Mouse (Mus musculus) lung, postnatal 0 days (tissue): Measurements from ENCODE around the gene Slc22a23. TPM values are rescaled to one million over a fixed set of nuclear protein-coding genes. Genes with fewer than 3 reads are reported as not detected.

Experiments used
- ATAC-seq: fragments of 200-750 bp; cut with Nextera tagmentation; 2 replicates; pipeline ENCODE4 v1.8.0; 2017; ENCODE audit warnings: moderate library complexity
- DNase-seq: peaks from one replicate; pipeline ENCODE4 v3.0.0-alpha.2; 2016; ENCODE audit warnings: low spot score
- H3K27ac ChIP-seq: fragments of 300-500 bp; sonication (generic); 2 replicates; pipeline ENCODE4 v1.5.1; 2014; ENCODE audit warnings: antibody characterized with exemption, mild to moderate bottlenecking, low read length, mixed read lengths
- H3K27me3 ChIP-seq: fragments of 300-500 bp; sonication (generic); replicated peaks from 2 replicates; pipeline ENCODE4 v1.6.1; 2014; ENCODE audit warnings: low read length, mixed read lengths; ENCODE audit not compliant: insufficient read depth
- H3K36me3 ChIP-seq: fragments of 300-500 bp; sonication (generic); 2 replicates; pipeline ENCODE4 v1.6.1; 2014; ENCODE audit warnings: low read length, mixed read lengths; ENCODE audit not compliant: insufficient read depth
- H3K4me1 ChIP-seq: fragments of 300-500 bp; sonication (generic); 2 replicates; pipeline ENCODE4 v1.6.1; 2014; ENCODE audit warnings: antibody characterized with exemption, low read depth, low read length, mixed read lengths; ENCODE audit not compliant: insufficient read depth
- H3K4me2 ChIP-seq: fragments of 300-500 bp; sonication (generic); replicated peaks from 2 replicates; pipeline ENCODE4 v1.6.1; 2014; ENCODE audit warnings: low read depth, mild to moderate bottlenecking, low read length, moderate library complexity, mixed read lengths
- H3K4me3 ChIP-seq: fragments of 300-500 bp; sonication (generic); 2 replicates; pipeline ENCODE4 v1.5.1; 2014; ENCODE audit warnings: low read depth, low read length
- H3K9ac ChIP-seq: fragments of 300-500 bp; sonication (generic); replicated peaks from 2 replicates; pipeline ENCODE4 v1.6.1; 2014; ENCODE audit warnings: low read depth, mild to moderate bottlenecking
- H3K9me3 ChIP-seq: fragments of 300-500 bp; sonication (generic); 2 replicates; pipeline ENCODE4 v1.6.1; 2016; ENCODE audit warnings: low read length, mixed read lengths
- CTCF ChIP-seq: IDR thresholded peaks from 2 replicates; pipeline ENCODE4 v1.5.1; 2016; ENCODE audit warnings: antibody characterized with exemption, mild to moderate bottlenecking
- EP300 ChIP-seq: IDR thresholded peaks from 2 replicates; pipeline ENCODE4 v1.6.1; 2016; ENCODE audit warnings: antibody characterized with exemption, mild to moderate bottlenecking, control low read depth
- WGBS: fragments of 180-500 bp; shearing (Covaris S2); extraction: QIAGEN DNeasy Blood & Tissue Kit; methylation state at CpG from one replicate; pipeline ENCODE4 v1.1.7; 2014; 5-methylcytosine and 5-hydroxymethylcytosine counted together
- polyA plus RNA-seq: library from polyadenylated mRNA; unstranded; fragments of >200 nt; fragmentation: Nextera tagmentation; extraction: Ambion mirVana; gene quantifications from 2 replicates; pipeline ENCODE4 v1.2.1, GENCODE M21; 2015

Gene Slc22a23
- polyA plus RNA-seq, 1 experiment from 2014 or later, result 8.1 TPM

GRCm38 (mm10) chr13:34163304-34163975 lies 181.5 kb downstream of the Slc22a23 start:
- peak overlapping the region; percentile 69 for H3K4me2 ChIP-seq
- H3K4me3 ChIP-seq, result peak overlapping the region; percentile 74
- H3K27ac ChIP-seq, result peak overlapping the region; percentile 91
- H3K36me3 ChIP-seq, result no peaks in the 10 kb centered on the region
- DNase-seq, result no peak
- no peak; the same call in 1 of the 2 replicates for ATAC-seq
- peak overlapping the region; percentile 59; the same call in 1 of the 2 replicates for H3K9ac ChIP-seq
- 27% methylated on average over 12 of the region's 12 CpGs for WGBS
- H3K4me1 ChIP-seq, result peaks cover 9% of the 10 kb centered on the region; the same call in 1 of the 2 replicates
- no peaks in the 10 kb centered on the region for H3K27me3 ChIP-seq
- H3K9me3 ChIP-seq, result no peaks in the 10 kb centered on the region
- TF ChIP-seq EP300 (no peak), CTCF (no peak)

GRCm38 (mm10) chr13:34162491-34163303 lies 182.3 kb downstream of the Slc22a23 start, which contains the start of gene Psmg4:
TSS of gene Psmg4 (plus strand) at chr13:34162964.
- H3K27ac ChIP-seq, result peak within 1 kb of the TSS; percentile 91
- peak within 1 kb of the TSS; percentile 59 for H3K9ac ChIP-seq
- 5% methylated on average over 39 of the region's 44 CpGs for WGBS
- H3K4me1 ChIP-seq, result peaks cover 9% of the 10 kb centered on the region; the same call in 1 of the 2 replicates
- H3K27me3 ChIP-seq, result no peaks in the 10 kb centered on the region
- H3K4me3 ChIP-seq, result peak within 1 kb of the TSS; percentile 74
- no peaks in the 10 kb centered on the region for H3K36me3 ChIP-seq
- peak within 1 kb of the TSS; percentile 69 for H3K4me2 ChIP-seq
- no peaks in the 10 kb centered on the region for H3K9me3 ChIP-seq
- ATAC-seq (peak; percentile 98), DNase-seq (peak; percentile 95)
- TF ChIP-seq CTCF (no peak), EP300 (no peak)

- 89% methylated on average over 1 of the region's 1 CpGs for WGBS
- H3K4me3 ChIP-seq, result no peak overlapping the region
- no peak overlapping the region for H3K4me2 ChIP-seq
- no peaks in the 10 kb centered on the region for H3K36me3 ChIP-seq
- no peak overlapping the region for H3K27ac ChIP-seq
- DNase-seq, result no peak
- no peaks in the 10 kb centered on the region for H3K27me3 ChIP-seq
- ATAC-seq, result no peak
- H3K9ac ChIP-seq, result no peak overlapping the region
- TF ChIP-seq EP300 (no peak), CTCF (no peak)
- H3K9me3 ChIP-seq, result no peaks in the 10 kb centered on the region
- peaks cover 9% of the 10 kb centered on the region; the same call in 1 of the 2 replicates for H3K4me1 ChIP-seq
These were observed 185.1 kb downstream of the Slc22a23 start for GRCm38 (mm10) chr13:34159926-34160325.

GRCm38 (mm10) chr13:34157596-34158157 lies 187.3 kb downstream of the Slc22a23 start:
- H3K4me2 ChIP-seq, result no peak overlapping the region
- no peaks in the 10 kb centered on the region for H3K4me1 ChIP-seq
- no peak overlapping the region for H3K9ac ChIP-seq
- WGBS, result 84% methylated on average over 3 of the region's 3 CpGs
- H3K27ac ChIP-seq, result no peak overlapping the region
- H3K9me3 ChIP-seq, result no peaks in the 10 kb centered on the region
- ATAC-seq (no peak), DNase-seq (no peak)
- no peak overlapping the region for H3K4me3 ChIP-seq
- H3K36me3 ChIP-seq, result no peaks in the 10 kb centered on the region
- H3K27me3 ChIP-seq, result no peaks in the 10 kb centered on the region
- TF ChIP-seq CTCF, result peak; percentile 28; the same call in 1 of the 2 replicates
- TF ChIP-seq EP300, result no peak

DNA sequence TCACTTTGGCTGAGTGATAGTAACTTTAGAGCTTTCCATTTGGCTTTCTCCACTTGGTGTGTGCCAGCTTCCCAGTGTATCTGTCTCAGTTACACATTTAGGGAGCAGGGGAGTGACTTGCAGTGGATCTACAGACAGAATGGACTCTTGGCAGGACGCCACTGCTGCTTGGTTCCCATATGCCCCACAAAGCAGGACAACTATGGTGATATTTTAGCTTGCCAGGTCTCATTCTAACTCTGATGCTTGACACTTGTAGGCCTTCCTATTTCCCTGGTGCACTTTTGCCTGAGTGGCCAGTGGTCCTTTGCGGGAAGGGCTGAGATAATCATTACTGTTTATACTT lies 188.2 kb downstream of the Slc22a23 start:
- WGBS, result 67% methylated on average over 2 of the region's 2 CpGs
- Histone ChIP-seq H3K27ac (no peak overlapping the region), H3K9ac (no peak overlapping the region), H3K36me3 (no peaks in the 10 kb centered on the region), H3K9me3 (no peaks in the 10 kb centered on the region), H3K4me3 (no peak overlapping the region), H3K4me2 (no peak overlapping the region), H3K4me1 (no peaks in the 10 kb centered on the region), H3K27me3 (no peaks in the 10 kb centered on the region)
- ATAC-seq (no peak), DNase-seq (no peak)
- TF ChIP-seq EP300 (no peak), CTCF (no peak)

GRCm38 (mm10) chr13:34156133-34156839 lies 188.7 kb downstream of the Slc22a23 start:
- H3K9ac ChIP-seq, result no peak overlapping the region
- peak; percentile 44; the same call in 1 of the 2 replicates for ATAC-seq
- H3K4me3 ChIP-seq, result no peak overlapping the region
- peak; percentile 17 for DNase-seq
- H3K4me1 ChIP-seq, result no peaks in the 10 kb centered on the region
- H3K9me3 ChIP-seq, result no peaks in the 10 kb centered on the region
- TF ChIP-seq EP300, result no peak
- no peak for TF ChIP-seq CTCF
- no peaks in the 10 kb centered on the region for H3K36me3 ChIP-seq
- H3K4me2 ChIP-seq, result no peak overlapping the region
- WGBS, result 54% methylated on average over 8 of the region's 8 CpGs
- H3K27me3 ChIP-seq, result no peaks in the 10 kb centered on the region
- no peak overlapping the region for H3K27ac ChIP-seq
